Mouse (Mus musculus): ENCODE data around the gene Oxct2a.
"Not testable (repeated sequence)": the region's sequence is repeated elsewhere in the genome, so short reads cannot be mapped to it uniquely, and the experiment has no call there.

The Oxct2a gene

GRCm38 (mm10) chr4:123323534-123323933 lies at the start of gene Oxct2a:
Gene Oxct2a (minus strand): TSS chr4:123323634.
- in situ Hi-C loops (cut with MboI, MseI), result loop anchor here (5.0 kb wide), 1 partner anchor 206 kb away; the partner anchor contains the start of gene Oxct2b

GRCm38 (mm10) chr4:123363555-123363954 lies 40.1 kb upstream of the Oxct2a start:
- in situ Hi-C loops (cut with MboI, MseI), result no loop called here

- in situ Hi-C loops (cut with MboI, MseI), result no loop called here
Observed at GRCm38 (mm10) chr4:123360771-123361170, 37.3 kb upstream of the Oxct2a start.

GRCm38 (mm10) chr4:123358613-123359012 lies 35.2 kb upstream of the Oxct2a start:
- in situ Hi-C loops (cut with MboI, MseI), result no loop called here

- in situ Hi-C loops (cut with MboI, MseI), result no loop called here
Observed at GRCm38 (mm10) chr4:123355941-123356340, 32.5 kb upstream of the Oxct2a start.

GRCm38 (mm10) chr4:123353271-123353877 lies 29.9 kb upstream of the Oxct2a start:
- in situ Hi-C loops (cut with MboI, MseI), result no loop called here

GRCm38 (mm10) chr4:123343471-123343789 lies 20.0 kb upstream of the Oxct2a start:
- in situ Hi-C loops (cut with MboI, MseI), result no loop called here

- in situ Hi-C loops (cut with MboI, MseI), result no loop called here
Observed at GRCm38 (mm10) chr4:123342642-123343470, 19.4 kb upstream of the Oxct2a start, which contains the start of gene Bmp8a. Gene Bmp8a (minus strand): TSS chr4:123343252.

- in situ Hi-C loops (cut with MboI, MseI), result no loop called here
Observed at GRCm38 (mm10) chr4:123342091-123342641, 18.7 kb upstream of the Oxct2a start.

GRCm38 (mm10) chr4:123340232-123340631 lies 16.8 kb upstream of the Oxct2a start:
- in situ Hi-C loops (cut with MboI, MseI), result no loop called here

- in situ Hi-C loops (cut with MboI, MseI), result no loop called here
Observed at GRCm38 (mm10) chr4:123337693-123338092, 14.3 kb upstream of the Oxct2a start.

- in situ Hi-C loops (cut with MboI, MseI), result no loop called here
Observed at GRCm38 (mm10) chr4:123335796-123336585, 12.6 kb upstream of the Oxct2a start.

GRCm38 (mm10) chr4:123335244-123335643 lies 11.8 kb upstream of the Oxct2a start:
- in situ Hi-C loops (cut with MboI, MseI), result not testable (repeated sequence)

GRCm38 (mm10) chr4:123334177-123334576 lies 10.7 kb upstream of the Oxct2a start:
- in situ Hi-C loops (cut with MboI, MseI), result no loop called here

- in situ Hi-C loops (cut with MboI, MseI), result no loop called here
Observed at GRCm38 (mm10) chr4:123333151-123333550, 9.7 kb upstream of the Oxct2a start.

- in situ Hi-C loops (cut with MboI, MseI), result not testable (repeated sequence)
Observed at GRCm38 (mm10) chr4:123331961-123332360, 8.5 kb upstream of the Oxct2a start.

- in situ Hi-C loops (cut with MboI, MseI), result no loop called here
Observed at GRCm38 (mm10) chr4:123331326-123331725, 7.9 kb upstream of the Oxct2a start.

GRCm38 (mm10) chr4:123328946-123329345 lies 5.5 kb upstream of the Oxct2a start:
- in situ Hi-C loops (cut with MboI, MseI), result no loop called here

- in situ Hi-C loops (cut with MboI, MseI), result no loop called here
Observed at GRCm38 (mm10) chr4:123327630-123328029, 4.2 kb upstream of the Oxct2a start.

- in situ Hi-C loops (cut with MboI, MseI), result no loop called here
Observed at GRCm38 (mm10) chr4:123326087-123326486, 2.7 kb upstream of the Oxct2a start.

- in situ Hi-C loops (cut with MboI, MseI), result loop anchor here (5.0 kb wide), 1 partner anchor 206 kb away; the partner anchor contains the start of gene Oxct2b
Observed at GRCm38 (mm10) chr4:123322910-123323309, 524 bp downstream of the Oxct2a start.

GRCm38 (mm10) chr4:123314497-123314896 lies 8.9 kb downstream of the Oxct2a start:
- in situ Hi-C loops (cut with MboI, MseI), result no loop called here

All from regulatory T cell (primary cell).